Mouse (Mus musculus): Measurements from ENCODE around the gene Dnm3.

Gene Dnm3

DNA sequence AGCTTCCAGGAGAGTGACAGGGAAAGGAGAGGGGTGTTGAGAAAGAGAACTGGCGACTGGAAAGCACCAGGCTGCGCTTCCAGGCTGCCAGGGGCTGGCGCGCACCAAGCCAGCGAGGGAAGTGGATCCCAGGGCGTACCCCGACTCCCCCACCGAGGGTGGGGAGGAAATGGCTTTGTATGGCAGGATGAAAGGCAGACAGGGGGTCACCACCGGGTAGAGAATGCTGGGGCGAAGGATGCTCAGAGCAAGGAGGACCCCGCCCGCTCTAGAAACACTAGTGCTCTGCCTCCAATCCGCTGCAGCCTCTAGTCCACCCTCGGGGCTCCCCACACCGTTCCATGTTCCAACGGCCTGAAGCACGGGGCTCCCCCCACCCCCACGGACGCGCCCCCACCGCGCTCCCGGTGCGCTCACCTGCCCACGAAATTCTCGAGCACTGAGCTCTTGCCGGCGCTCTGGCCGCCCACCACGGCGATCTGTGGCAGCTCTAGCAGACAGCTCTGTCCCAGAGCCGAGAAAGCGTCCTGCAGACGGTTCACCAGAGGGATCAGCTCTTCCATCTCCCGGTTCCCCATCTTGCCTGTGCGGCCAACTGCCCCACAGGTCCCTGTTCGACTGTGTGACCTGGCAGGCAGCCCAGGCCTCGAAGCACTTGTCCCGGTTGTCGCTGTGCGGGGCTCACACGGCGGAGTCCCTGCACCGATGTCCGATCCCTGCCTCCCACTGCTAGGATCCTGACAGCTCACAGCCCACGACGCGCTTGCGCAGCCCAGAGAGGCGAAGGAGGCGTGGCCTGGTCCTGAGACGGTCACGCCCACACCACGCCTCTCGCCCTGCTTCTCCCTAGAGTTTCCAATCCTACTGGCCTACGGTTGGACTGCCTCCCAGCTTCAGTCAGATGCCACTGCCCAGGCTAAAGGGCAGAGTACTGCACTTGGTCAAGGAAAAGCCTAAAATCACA lies at the start of gene Dnm3:
Dnm3 (minus strand) TSS at position 789 of the 964 bp plus-strand sequence.
- DNase-seq (ENCODE audit: low read depth, low spot score), result peak; percentile 93

DNA sequence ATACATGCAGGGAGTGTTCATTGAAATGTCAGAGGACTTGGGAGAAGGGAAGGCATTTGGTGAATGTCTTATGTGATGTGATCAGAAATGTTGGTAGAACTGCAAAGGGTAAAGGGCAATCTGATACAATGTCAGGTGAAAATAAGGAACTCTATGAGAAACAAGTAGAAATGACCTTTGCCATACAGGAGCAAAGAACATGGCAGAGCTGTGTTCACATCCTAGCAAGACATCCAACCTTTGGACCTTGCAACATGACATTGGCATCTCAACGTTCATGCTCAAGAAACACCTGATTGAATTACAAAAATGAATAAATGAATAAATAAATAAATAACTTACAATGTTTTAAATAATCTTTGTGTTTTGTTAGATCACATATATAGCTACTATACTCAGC lies 37.3 kb upstream of the Dnm3 start:
- no peak for DNase-seq (ENCODE audit: low read depth, low spot score)

DNA sequence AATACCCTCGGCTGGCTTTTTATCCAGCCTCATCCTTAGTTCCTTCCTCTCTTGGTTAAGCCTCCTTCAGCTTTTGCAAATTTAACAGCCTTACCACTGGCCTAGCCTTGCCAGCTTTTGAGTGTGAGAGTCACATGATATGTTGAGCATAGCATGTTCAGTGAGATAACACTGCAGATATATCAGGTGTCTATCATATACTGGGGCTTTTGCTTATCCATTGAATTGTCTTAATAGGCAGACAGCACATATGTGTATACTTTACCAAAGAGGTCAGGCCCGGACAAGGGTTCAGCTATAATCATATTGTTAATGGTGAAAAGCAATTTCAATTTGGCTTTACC lies 32.2 kb upstream of the Dnm3 start:
- DNase-seq (ENCODE audit: low read depth, low spot score), result no peak

DNA sequence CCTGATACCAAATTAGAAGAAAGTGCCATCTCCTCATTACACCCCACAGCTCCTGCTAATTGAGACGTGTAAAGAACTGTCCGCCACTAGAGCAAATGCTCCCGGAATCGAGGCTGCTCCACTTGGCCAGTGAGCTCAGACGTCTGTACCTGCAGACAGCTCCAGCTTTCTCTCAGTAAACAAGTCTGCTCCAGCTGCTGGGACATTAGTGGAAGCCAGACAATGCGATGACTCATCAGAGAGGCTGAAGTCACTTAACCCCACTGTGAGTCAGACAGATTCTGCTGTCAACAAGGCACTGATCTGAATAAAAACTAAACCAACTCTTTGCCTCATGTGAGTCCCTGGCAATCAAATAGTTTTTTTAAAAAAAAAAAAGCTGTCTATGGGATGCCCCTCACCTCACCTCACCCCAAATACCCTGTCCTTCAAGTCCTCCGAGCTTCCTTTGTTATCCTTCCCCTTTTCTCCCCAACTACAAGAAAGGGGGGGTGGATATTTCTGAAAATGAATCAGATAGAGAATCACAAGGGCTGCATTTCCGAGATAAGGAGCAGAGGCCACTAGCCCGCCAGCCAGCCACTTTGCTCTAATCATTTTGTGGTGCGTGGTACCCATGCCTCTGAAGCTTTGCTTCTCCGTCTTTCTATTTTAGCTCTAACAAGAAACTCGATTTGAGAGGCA lies 31.6 kb upstream of the Dnm3 start:
- no peak for DNase-seq (ENCODE audit: low read depth, low spot score)

DNA sequence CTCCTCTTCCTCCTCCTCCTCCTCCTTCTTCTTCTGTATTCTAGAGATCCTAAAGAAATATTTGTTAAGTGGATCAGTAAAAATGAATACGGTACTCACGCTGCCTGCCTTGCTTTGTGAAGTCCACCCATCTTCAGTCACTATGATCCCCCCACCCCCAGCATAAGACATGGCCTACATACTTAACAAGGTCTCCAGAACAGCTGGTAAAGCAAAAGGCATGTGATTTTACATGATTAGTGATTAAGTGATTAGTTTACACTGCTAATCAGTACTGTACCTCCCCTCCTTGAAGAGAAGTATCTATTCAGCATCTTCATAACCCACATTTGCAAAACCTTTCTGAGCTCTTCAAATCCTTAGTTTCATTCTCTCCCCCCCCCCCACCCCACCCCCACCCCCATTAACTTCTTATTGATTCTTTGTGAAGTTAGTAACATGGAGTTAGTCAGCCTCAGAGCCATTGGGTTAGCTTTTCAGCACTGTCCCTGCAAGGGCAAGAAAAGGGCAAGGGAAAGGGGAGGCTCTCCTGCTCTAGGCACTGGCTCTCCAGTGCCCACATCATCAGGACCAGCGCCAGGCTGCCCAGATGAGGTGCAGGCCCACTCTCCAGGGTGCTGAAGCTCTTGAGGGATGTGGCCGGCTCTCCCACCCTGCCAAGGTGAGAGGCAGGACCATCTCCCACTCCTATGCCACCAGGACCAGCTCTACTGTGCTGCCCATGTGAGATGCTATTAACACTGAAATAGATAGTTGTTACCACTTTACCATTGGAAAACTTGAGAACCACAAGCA lies 30.6 kb upstream of the Dnm3 start:
- DNase-seq (ENCODE audit: low read depth, low spot score), result no peak

DNA sequence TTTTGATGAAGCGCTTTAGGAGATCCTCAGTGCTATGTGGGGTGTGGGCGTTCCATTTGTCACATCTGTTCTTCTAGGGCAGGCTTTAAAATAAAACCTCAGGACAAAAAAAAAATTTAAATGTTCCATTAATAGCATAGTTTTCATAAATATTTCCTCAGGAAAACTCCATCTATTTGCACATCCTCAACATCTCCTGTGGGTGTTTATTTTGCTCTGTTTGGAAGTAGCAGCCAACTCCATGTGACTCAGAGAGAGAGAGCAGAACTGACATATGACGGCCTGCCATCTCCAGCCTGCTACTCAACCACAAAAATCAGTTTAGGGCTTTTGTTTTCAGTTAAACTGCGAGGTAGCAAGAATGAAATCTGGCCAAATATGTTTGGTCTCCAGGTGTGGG lies 28.7 kb upstream of the Dnm3 start:
- no peak for DNase-seq (ENCODE audit: low read depth, low spot score)

DNA sequence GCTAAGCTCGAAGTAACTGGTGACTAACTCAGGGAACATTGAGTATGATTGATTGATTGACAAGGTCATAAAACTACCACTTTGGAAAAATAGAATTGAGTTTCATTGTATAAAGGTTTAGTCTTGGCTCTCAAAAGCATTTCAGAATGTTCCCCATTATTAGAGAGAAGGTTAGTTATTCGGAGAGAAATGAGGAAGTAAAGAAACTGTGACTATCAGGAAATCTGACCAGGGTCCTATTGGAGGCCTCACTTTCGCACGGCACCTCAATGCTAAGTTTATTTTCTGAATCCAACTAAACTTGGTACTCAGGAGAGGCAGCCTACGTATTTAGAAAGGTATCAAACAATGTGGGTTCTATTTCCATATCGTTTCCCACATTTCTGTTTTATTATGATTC lies 27.8 kb upstream of the Dnm3 start:
- DNase-seq (ENCODE audit: low read depth, low spot score), result no peak

DNA sequence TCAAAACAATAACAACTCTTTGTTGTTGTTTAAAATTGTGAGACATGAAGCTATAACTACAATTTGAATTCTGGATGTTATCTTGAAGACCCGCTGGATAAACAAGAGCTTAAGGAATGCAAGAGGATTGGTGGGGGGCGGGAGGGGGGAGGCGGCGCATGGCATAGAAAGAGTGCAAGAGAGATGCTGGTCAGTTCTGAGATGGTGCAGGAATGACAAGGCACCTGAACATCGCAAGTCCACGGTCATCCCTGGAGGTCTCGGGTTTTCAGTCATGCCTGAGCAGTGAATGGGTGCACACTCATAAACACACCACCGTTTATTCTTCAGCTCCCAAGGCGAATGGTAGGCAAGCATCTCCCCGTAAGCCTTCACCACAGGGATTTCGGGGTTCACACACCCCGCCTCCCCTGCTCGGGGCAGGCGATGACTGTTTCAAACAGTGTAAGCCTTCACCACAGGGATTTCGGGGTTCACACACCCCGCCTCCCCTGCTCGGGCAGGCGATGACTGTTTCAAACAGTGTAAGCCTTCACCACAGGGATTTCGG lies 1.2 kb downstream of the Dnm3 start:
- no peak for DNase-seq (ENCODE audit: low read depth, low spot score)

DNA sequence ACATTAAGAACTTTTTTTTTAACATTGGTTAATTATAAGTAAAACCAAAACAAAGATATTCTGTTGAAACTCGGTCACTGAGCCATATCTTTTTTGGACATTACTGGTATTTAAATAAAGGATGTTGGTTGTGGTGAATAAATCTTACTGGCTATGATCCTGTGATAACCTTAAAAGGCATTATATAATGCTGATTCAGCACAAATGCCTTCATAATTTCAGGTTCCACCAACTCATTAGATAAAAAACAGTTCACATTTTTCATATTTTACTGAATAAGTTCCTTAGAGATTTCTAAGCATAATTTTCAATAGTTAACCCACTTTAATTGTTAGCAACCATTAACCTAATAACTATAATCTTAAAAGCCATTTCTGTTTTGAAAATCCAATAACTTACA lies 4.9 kb downstream of the Dnm3 start:
- DNase-seq (ENCODE audit: low read depth, low spot score), result no peak

DNA sequence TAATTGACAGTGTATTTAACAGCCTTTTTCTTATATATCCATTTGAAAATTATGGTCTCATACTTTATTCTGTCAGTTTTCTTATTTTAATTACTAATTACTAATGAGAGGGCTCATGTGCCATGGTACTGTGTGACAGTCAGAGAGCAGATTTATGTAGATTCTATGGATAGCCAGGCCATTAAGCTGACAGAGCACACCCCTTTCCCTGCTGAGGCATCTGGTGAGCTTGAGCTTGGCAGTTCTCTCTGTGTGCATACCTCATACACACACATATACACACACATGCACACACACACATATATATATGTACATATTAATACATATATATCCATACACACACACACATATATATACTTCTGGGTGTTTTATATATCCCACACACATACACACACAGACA lies 6.7 kb downstream of the Dnm3 start:
- no peak for DNase-seq (ENCODE audit: low read depth, low spot score)

DNA sequence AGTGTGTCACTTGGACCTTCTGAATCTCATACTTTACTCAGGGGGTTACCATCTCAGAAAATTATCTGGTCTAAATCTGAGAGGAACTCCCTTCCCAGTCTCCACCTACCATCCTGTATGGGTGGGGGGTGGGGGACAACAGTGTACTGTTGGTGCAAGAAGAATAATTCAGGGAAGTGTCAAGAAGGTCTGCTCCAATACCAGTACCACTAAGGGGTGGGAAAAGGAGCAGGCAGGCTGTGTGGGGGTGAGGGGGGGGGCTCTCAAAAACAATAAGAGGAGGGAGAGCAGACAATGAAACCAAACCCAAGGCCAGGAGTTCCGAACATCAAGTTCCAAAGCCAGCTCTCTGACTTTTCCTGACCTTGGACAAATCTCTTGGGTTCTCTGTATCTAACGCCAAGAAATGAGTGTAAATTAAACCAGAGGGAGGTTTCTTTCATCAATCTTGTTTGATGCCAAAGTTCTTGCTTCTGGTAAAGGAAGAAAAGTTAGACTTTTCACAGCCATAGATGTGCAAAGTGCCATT lies 8.0 kb downstream of the Dnm3 start:
- no peak for DNase-seq (ENCODE audit: low read depth, low spot score)

DNA sequence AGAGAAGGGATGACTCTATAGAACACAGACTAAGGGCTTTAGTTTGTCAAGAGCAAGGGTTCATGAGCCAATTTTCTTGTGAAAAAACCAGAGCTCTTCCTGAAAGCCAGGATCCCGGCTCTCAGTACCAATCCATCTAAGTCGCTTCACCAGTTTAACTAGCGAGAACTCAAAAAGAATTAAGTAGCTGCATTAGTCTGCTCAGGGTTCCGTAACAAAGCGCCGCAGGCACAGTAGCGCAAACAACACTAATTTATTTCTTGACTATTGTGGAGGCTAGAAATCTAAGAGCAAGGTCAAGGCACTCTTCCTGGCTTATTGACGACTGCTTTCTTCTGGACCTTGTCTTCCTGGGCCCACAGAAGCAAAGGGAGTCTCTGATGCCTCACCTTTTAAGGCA lies 14.2 kb downstream of the Dnm3 start:
- no peak for DNase-seq (ENCODE audit: low read depth, low spot score)

DNA sequence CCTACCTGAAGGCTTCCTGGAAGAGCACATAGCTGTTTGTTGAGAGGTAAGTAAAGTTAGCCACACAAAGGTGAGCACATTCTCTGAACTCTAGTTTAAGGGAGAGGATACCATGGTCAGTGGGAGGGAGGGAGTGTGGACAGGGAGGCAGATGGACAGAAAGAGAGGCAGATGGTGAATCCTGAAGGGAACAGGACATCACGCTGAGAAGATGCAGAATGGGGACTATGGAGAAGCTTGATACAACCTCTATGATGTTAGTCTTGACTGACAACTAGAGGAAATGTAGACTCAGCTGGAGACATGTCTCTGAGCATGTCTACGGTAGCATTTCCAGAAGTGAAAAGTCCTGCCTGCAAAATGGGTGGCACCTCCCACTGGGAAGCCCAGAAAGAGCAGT lies 19.1 kb downstream of the Dnm3 start:
- no peak for DNase-seq (ENCODE audit: low read depth, low spot score)

DNA sequence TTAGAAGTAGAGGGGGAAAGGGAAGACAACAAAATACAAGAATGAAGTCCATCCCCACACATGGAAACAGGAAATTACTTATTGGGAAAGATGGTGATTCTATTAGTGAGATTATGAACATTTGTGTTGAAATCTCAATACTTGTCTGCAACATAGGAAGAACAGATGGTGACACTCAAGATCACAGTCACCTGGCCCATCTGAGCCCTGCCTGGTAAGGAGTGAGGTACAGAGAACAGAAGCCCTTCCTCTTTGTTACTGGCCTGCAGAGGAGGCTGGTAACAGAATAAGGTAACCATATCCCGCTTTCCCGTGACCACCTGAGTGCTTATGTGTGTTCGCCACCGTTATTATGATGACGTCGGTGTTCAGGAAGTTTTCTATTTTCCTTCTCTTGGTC lies 21.0 kb downstream of the Dnm3 start:
- DNase-seq (ENCODE audit: low read depth, low spot score), result no peak

DNA sequence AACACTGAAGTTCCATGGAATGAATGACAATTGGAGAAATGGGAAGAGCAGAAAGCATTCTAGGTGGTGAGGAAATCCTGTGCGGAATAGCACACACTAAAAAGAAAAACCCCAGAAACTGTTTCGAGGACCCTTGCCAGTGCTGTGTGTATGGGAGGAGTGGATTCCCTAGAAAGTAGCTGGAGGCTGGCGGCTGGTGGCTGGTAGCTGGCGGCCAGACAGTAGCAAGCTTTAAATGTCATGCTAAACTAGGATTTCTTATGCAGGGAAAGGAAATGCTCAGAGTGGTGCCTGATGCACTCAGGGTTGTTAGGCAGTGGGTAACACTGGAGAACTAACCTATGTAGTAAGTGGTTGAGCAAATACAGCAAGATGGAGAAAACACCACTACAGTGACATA lies 21.4 kb downstream of the Dnm3 start:
- DNase-seq (ENCODE audit: low read depth, low spot score), result no peak

DNA sequence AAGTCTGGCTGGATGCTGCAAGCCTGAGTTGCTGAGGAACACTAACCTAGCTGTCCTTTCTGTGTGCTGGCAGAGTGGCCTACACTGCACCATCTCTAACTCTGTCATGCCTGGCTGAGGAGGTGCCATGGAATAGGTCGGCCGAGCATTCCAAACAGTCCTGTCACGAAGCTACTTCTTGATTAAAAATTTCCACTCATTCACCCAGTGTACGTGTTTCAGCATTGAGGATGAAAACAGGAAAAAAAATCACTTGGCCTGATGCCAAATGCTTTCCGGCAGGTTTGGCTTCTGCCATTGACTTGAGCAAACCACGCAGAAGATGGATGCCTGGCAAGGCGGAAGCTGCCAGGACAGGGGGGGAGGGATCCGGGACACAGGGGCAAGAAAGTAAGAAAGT lies 24.3 kb downstream of the Dnm3 start:
- DNase-seq (ENCODE audit: low read depth, low spot score), result no peak

DNA sequence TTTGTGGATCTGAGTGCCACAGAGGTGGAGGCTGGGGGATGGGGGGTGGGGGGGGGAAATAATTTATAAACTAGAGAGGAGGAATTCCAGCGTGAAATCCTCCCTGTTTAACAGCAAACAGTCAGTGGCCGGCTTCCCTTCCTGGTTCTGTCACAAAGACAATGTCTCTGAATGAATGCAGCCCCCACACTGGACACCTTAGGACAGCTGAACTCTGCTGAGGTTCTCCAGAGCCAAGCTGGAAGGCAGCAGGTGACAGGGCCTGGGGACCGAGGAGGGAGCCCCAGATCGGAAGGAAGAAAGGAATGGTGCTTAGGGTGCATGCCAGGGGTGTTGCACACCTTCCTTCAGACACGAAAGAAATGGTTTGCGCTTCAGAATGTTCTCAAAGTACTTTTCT lies 24.8 kb downstream of the Dnm3 start:
- DNase-seq (ENCODE audit: low read depth, low spot score), result no peak

DNA sequence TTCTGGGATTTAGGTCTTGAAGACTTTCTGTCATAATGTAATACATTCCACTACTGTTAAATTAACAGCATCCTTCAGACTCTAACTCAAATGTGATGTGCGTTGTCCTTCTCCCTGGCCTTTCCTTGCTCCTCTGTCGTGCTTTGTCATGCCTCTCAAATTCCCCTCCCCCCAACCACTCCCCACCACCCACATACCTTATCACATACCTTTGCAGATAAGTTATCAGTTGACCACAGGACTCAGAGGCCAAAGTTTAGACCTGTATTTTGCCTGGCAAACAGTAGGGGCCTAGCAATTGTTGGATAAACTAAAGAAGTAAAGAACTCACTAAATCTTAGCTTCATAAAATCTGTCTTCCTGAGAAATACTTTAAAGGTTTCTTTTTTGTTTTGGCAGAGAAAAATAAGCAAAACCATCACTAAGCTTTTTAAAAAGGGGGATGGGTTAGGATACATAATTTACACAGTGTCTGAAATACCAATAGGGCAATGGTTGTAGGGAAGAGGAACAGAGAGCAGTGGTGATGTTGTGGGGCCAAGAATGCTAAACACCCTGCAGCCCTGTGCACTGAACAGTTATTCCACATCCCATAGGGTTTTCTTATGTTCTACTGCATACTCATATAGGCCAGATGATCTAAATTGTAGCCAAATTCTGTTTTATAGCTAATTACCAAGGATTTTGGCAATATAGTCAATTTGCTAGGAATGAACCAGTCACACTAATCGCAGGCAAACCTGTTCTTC lies 28.5 kb downstream of the Dnm3 start:
- DNase-seq (ENCODE audit: low read depth, low spot score), result no peak

DNA sequence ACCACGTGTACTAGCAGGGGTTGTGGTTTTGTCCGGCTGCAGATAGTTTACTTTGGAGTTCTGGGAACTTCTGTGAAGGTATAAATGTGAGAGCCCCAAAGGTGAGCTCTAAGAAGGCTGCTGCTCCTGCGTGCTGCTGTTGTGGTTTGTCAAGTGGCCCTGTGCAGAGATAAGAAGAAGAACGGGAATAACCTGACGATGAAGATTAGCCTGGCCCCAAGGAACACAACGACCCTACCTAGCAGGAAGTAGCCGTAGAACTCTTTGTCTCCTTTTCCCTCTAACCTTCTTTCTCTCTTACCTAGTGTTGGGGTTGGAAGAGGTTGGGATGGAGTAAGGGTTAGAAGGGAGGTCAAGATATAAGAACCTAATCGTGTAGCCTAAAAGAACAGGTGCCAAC lies 33.0 kb downstream of the Dnm3 start:
- no peak for DNase-seq (ENCODE audit: low read depth, low spot score)

DNA sequence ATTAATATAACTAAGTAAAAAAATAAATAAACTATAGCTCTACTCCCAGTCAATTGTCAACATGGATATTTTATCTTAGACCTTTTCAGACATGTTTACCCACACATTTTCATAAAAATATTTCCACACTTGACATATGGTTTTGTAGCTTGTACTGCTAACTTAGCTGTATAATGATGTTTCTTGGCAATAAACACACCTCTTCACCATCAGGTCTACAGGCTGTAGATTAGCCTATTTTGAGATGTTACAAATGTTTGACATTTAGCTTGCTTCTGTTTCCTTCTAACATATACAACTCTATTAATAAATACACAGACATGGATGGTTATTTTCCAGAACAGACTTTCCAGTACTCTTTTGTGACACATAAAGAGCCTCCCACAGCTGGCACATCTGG lies 38.3 kb downstream of the Dnm3 start:
- DNase-seq (ENCODE audit: low read depth, low spot score), result no peak

DNA sequence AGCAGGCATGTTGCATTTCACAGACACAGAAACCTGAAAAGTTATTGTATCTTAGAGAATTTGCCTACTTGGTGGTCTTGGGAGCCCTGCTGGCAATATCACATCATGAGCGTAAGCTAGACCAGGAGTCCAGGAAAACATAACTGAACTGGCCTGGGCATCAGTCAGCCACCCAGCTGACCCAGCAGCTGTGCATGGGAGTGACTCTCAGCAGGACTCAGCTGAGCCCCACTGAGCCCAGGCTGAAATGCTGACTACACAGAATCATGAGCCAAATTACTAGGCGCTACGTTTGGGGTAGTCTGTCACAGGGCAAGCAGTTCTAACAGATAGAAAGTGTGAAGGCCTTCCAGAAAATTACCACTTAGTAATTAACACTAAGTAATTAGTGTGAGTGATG lies 41.2 kb downstream of the Dnm3 start:
- DNase-seq (ENCODE audit: low read depth, low spot score), result no peak
